Mouse (Mus musculus) forebrain, postnatal 0 days (tissue): Measurements from ENCODE around the gene Cdyl2. TPM values are rescaled to one million over a fixed set of nuclear protein-coding genes. Genes with fewer than 3 reads are reported as not detected.

Experiments
- ATAC-seq: fragments of 200-750 bp; cut with Nextera tagmentation; 2 replicates; pipeline ENCODE4 v1.8.0; 2017; ENCODE audit warnings: mild to moderate bottlenecking, moderate library complexity
- DNase-seq: peaks from one replicate; pipeline ENCODE4 v3.0.0-alpha.2; 2015
- H3K27ac ChIP-seq: fragments of 300-500 bp; sonication (generic); 2 replicates; pipeline ENCODE4 v1.5.1; 2014; ENCODE audit warnings: low read depth, mild to moderate bottlenecking, antibody characterized with exemption, low read length, moderate library complexity, mixed read lengths
- H3K27me3 ChIP-seq: fragments of 300-500 bp; sonication (generic); 2 replicates; pipeline ENCODE4 v1.6.1; 2014; ENCODE audit warnings: mild to moderate bottlenecking, low read length, mixed read lengths; ENCODE audit not compliant: insufficient read depth
- H3K36me3 ChIP-seq: fragments of 300-500 bp; sonication (generic); 2 replicates; pipeline ENCODE4 v1.6.1; 2014; ENCODE audit warnings: mild to moderate bottlenecking, moderate library complexity; ENCODE audit not compliant: insufficient read depth
- H3K4me1 ChIP-seq: fragments of 300-500 bp; sonication (generic); 2 replicates; pipeline ENCODE4 v1.6.1; 2014; ENCODE audit warnings: antibody characterized with exemption; ENCODE audit not compliant: insufficient read depth
- H3K4me2 ChIP-seq: fragments of 300-500 bp; sonication (generic); 2 replicates; pipeline ENCODE4 v1.6.1; 2014; ENCODE audit warnings: low read depth, mild to moderate bottlenecking, moderate library complexity
- H3K4me3 ChIP-seq: fragments of 300-500 bp; sonication (generic); 2 replicates; pipeline ENCODE4 v1.5.1; 2014; ENCODE audit warnings: low read depth, low read length, mixed read lengths
- H3K9ac ChIP-seq: fragments of 300-500 bp; sonication (generic); 2 replicates; pipeline ENCODE4 v1.6.1; 2014; ENCODE audit warnings: mild to moderate bottlenecking
- H3K9me3 ChIP-seq: fragments of 300-500 bp; sonication (generic); 2 replicates; pipeline ENCODE4 v1.6.1; 2016; ENCODE audit warnings: low read length
- CTCF ChIP-seq: sonication (generic); IDR thresholded peaks from 2 replicates; pipeline ENCODE4 v1.5.1; 2016; ENCODE audit warnings: antibody characterized with exemption, control low read depth, low read depth
- WGBS: fragments of 180-500 bp; shearing (Covaris S2); extraction: QIAGEN DNeasy Blood & Tissue Kit; methylation state at CpG from one replicate; pipeline ENCODE4 v1.1.7; 2014; 5-methylcytosine and 5-hydroxymethylcytosine counted together
- polyA plus RNA-seq: library from polyadenylated mRNA; unstranded; fragments of >200 nt; fragmentation: Nextera tagmentation; extraction: Ambion mirVana; gene quantifications from 2 replicates; pipeline ENCODE4 v1.2.1, GENCODE M21; 2015
- total RNA-seq: library from RNA; depleted of rRNA; stranded (reverse); fragments of >200 nt; gene quantifications from 2 replicates; pipeline ENCODE4 v1.2.3, GENCODE M21; 2014

The Cdyl2 gene
- total and polyA plus RNA-seq, 2 experiments from 2014 or later, result 10.8 to 11.9 TPM

DNA sequence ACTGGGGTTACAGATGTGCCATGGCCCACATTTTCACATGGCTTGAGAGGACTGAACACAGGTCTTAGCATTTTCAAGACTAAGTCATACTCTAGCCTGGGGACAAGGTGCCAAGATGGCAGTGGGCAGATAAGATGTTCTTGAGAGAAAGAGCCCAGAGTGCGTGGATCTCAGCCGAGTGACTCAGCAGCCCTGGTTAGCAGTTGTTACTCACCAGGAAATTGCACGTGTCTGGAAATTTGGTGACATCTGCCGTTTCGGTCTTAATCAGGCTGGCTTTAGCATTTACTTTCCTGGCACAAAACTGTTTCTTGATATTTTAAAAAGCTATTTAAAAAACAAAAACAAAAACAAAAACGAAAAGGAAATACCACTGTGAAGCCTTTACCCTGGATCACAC is 180.5 kb downstream of the Cdyl2 start:
- Histone ChIP-seq H3K36me3 (no peaks in the 10 kb centered on the region), H3K4me2 (no peak overlapping the region), H3K4me1 (no peaks in the 10 kb centered on the region), H3K27ac (no peak overlapping the region), H3K27me3 (no peaks in the 10 kb centered on the region), H3K4me3 (no peak overlapping the region), H3K9ac (no peak overlapping the region), H3K9me3 (no peaks in the 10 kb centered on the region)
- no peak for TF ChIP-seq CTCF
- 83% methylated on average over 6 of the region's 6 CpGs for WGBS
- no peak for DNase-seq
- ATAC-seq, result no peak

DNA sequence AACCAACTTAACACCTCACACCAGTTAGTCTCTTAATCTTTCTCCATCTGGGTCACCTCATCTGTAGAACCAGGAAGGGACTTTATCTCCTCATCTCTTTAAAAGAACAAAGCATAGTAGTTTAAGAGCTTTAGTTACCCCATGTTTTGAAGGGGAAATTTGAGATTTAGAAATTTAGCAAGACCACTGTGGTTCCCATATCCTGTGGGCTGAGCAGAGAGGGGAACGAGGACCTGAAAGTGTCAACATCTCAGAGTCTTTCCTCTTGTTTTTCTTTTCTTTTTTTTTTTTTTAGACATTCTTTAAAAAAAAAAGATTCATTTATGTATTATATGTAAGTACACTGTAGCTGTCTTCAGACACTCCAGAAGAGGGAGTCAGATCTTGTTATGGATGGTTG is 189.4 kb downstream of the Cdyl2 start:
- Histone ChIP-seq H3K27me3 (no peaks in the 10 kb centered on the region), H3K9ac (no peak overlapping the region)
- WGBS, result 86% methylated on average over 1 of the region's 1 CpGs

DNA sequence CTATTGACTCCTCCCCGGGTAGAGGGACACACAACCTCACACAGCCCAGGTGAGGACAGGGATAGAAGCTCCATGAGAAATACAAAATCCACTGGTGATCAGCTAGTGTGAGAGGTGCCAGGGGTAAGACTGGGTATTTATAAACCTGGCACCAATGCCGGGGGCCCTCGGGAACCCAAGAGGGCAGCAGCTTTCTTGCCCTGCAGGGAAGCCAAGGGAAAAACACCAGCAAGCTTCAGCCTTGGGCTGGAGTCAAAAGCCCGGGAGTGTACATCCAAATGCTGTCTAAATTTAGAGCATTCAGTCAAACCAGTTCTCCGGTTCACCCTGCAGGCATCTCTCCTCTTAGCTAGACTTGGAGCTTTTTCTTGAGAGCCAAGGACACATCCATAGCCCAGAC is 189.9 kb downstream of the Cdyl2 start:
- Histone ChIP-seq H3K4me2 (no peak overlapping the region), H3K27ac (no peak overlapping the region), H3K9ac (no peak overlapping the region), H3K4me3 (no peak overlapping the region), H3K4me1 (no peaks in the 10 kb centered on the region), H3K36me3 (no peaks in the 10 kb centered on the region), H3K27me3 (no peaks in the 10 kb centered on the region), H3K9me3 (no peaks in the 10 kb centered on the region)
- TF ChIP-seq CTCF, result no peak
- ATAC-seq (no peak), DNase-seq (no peak)
- 83% methylated on average over 5 of the region's 5 CpGs for WGBS

More for the DNA sequence above, 189.4 kb downstream of the Cdyl2 start:
- H3K27ac ChIP-seq, result no peak overlapping the region
- H3K9me3 ChIP-seq, result no peaks in the 10 kb centered on the region
- no peak overlapping the region for H3K4me2 ChIP-seq
- H3K4me3 ChIP-seq, result no peak overlapping the region
- H3K36me3 ChIP-seq, result no peaks in the 10 kb centered on the region
- DNase-seq (no peak), ATAC-seq (no peak)
- H3K4me1 ChIP-seq, result no peaks in the 10 kb centered on the region
- no peak for TF ChIP-seq CTCF

DNA sequence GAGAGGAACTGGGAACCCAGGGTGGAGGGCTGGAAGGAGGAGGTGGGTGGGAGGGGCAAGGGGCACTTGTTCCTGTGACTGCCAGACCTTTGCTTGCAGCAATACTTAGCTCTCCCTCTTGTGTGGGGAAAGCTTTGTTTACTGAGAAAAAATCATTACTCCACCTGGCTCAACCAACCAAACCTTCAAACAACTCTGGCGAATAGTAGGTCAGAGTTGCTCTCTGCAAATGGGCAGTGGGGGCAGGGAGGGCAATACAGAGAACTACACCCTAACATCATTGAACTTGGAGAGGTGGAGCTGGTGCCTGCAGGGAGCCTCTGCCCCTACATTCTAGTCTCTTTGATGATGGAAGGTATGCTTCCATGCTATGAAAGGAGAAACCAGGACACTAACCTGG is 192.7 kb downstream of the Cdyl2 start:
- Histone ChIP-seq H3K9me3 (no peaks in the 10 kb centered on the region), H3K4me2 (no peak overlapping the region), H3K4me3 (no peak overlapping the region), H3K9ac (no peak overlapping the region), H3K27me3 (no peaks in the 10 kb centered on the region), H3K36me3 (no peaks in the 10 kb centered on the region), H3K27ac (no peak overlapping the region), H3K4me1 (no peaks in the 10 kb centered on the region)
- 96% methylated on average over 1 of the region's 1 CpGs for WGBS
- TF ChIP-seq CTCF, result no peak
- no peak for ATAC-seq
- DNase-seq, result no peak

DNA sequence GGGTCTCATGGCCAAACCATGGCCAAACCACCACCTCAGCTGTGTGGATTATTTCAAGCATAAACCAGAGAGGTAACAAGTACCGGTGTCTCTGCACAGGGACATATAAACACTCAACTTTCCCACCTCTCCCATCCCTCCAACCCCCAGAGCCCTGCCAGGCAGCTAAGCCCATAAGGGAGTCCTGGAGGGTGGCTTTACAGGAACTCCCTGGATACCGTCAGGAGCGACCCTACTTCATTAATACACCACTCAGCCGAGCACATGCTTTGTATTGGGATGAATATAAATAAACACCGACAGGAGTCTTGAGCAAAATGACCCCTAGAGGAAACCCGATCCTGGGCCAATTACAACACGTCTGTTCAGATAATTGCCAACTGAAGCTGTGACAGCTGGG is 194.0 kb downstream of the Cdyl2 start:
- H3K4me3 ChIP-seq, result no peak overlapping the region
- H3K4me2 ChIP-seq, result no peak overlapping the region
- 44% methylated on average over 7 of the region's 7 CpGs for whole genome bisulfite sequencing
- H3K9ac ChIP-seq, result no peak overlapping the region
- no peak overlapping the region for H3K27ac ChIP-seq
- TF ChIP-seq CTCF, result no peak
- no peaks in the 10 kb centered on the region for H3K27me3 ChIP-seq
- no peaks in the 10 kb centered on the region for H3K4me1 ChIP-seq
- H3K36me3 ChIP-seq, result no peaks in the 10 kb centered on the region
- no peaks in the 10 kb centered on the region for H3K9me3 ChIP-seq
- DNase-seq, result no peak
- no peak for ATAC-seq

DNA sequence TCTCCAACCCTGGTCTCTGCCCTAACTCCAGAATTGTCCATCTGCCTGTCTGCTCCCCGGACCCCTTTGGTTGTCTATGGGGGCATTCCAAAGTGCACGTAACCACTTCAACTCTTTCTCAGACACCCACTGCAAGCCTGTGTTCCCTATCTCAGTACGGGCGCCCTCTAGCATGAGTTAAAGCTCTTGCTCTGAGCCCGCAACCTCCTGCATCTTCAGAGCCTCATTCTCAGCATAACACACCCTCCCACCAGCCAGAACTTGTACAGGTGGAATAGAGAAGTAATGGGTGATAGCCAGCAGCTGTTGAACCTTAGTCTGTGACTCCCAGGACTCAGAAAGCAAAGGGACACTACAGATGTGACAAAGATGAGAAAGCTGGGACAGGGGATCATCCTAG is 196.0 kb downstream of the Cdyl2 start:
- WGBS, result 79% methylated on average over 5 of the region's 5 CpGs
- no peak for TF ChIP-seq CTCF
- no peaks in the 10 kb centered on the region for H3K4me1 ChIP-seq

DNA sequence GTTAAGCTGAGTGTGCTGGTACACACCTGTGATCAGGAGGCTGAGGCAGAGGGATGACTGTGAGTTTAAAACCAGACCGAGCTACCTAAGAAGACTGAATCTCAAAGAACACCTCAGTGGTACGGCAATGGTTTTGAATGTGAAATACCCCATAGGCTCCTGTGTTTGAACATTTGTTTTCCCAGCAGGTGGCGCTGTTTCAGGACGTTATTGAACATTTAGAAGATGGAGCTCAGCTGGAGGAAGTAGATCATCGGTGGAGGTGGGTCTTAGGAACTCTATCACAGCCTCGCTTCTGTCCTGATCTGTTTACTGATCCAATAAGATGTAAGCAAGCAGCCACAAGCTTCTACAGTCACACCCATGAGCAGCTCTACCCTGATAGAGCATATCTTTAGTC is 199.7 kb downstream of the Cdyl2 start:
- 82% methylated on average over 6 of the region's 6 CpGs for WGBS
- H3K27me3 ChIP-seq, result no peaks in the 10 kb centered on the region

More for the DNA sequence above, 196.0 kb downstream of the Cdyl2 start:
- ATAC-seq, result no peak
- no peak overlapping the region for H3K27ac ChIP-seq
- no peak overlapping the region for H3K4me3 ChIP-seq
- DNase-seq, result no peak
- H3K36me3 ChIP-seq, result no peaks in the 10 kb centered on the region
- H3K4me2 ChIP-seq, result no peak overlapping the region
- no peak overlapping the region for H3K9ac ChIP-seq
- no peaks in the 10 kb centered on the region for H3K9me3 ChIP-seq
- H3K27me3 ChIP-seq, result no peaks in the 10 kb centered on the region

DNA sequence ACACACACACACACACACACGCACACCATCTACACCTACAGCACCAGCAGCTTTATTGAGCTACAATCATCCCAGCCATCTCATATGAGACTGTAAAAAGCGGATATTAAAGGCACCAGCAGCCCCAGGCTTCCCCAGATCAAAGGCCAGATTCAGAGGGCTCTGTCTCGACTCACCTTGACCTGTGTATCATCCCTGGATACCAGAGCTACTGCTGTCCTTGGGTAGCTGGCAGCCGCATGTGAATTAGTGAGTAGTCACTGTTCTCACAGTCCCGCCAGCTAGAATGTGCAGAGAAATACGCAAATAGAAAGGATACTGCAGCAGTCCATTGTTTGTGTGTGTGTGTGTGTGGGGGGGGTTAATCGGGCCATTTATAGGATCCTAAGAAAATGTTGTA is 204.1 kb downstream of the Cdyl2 start:
- DNase-seq, result no peak
- H3K27ac ChIP-seq, result no peak overlapping the region
- no peaks in the 10 kb centered on the region for H3K9me3 ChIP-seq
- H3K36me3 ChIP-seq, result no peaks in the 10 kb centered on the region
- no peaks in the 10 kb centered on the region for H3K4me1 ChIP-seq
- TF ChIP-seq CTCF, result no peak
- 79% methylated on average over 7 of the region's 7 CpGs for WGBS
- no peak for ATAC-seq
- no peak overlapping the region for H3K9ac ChIP-seq
- H3K4me2 ChIP-seq, result no peak overlapping the region
- H3K27me3 ChIP-seq, result no peaks in the 10 kb centered on the region
- H3K4me3 ChIP-seq, result no peak overlapping the region

More for the DNA sequence above, 199.7 kb downstream of the Cdyl2 start:
- Histone ChIP-seq H3K4me2 (no peak overlapping the region), H3K36me3 (no peaks in the 10 kb centered on the region), H3K9ac (no peak overlapping the region), H3K9me3 (no peaks in the 10 kb centered on the region), H3K4me1 (no peaks in the 10 kb centered on the region), H3K27ac (no peak overlapping the region), H3K4me3 (no peak overlapping the region)
- no peak for TF ChIP-seq CTCF
- ATAC-seq (no peak), DNase-seq (no peak)
